Mouse (Mus musculus) heart, postnatal 14 days (tissue): Measurements from ENCODE around the gene Zfp36l1. TPM values are rescaled to one million over a fixed set of nuclear protein-coding genes. Genes with fewer than 3 reads are reported as not detected.

Source experiments
- DNase-seq, 2 experiments: peaks; one replicate each; pipeline ENCODE4 v3.0.0; 2021 to 2022
- intact Hi-C: fragments of 180-260 bp; cut with DNase I; formaldehyde crosslinking; loops from one replicate; pipeline ENCODE4 v1.15.1; 2025
- total RNA-seq, 2 experiments: library from RNA; stranded (reverse); gene quantifications; 2 replicates each; pipeline ENCODE4 v1.2.3; 2021

Gene Zfp36l1
- total RNA-seq, 2 experiments from 2014 or later: 97.5 to 98.7 TPM

- intact Hi-C loops: loop anchor here (1.0 to 5.0 kb wide), 3 partner anchors 23 to 520 kb away; no protein-coding TSS in a partner anchor
- DNase-seq: peak; percentile 94 to 95
Measured at GRCm38 (mm10) chr12:80132250-80133003, 19.6 kb upstream of the Zfp36l1 start.

DNA sequence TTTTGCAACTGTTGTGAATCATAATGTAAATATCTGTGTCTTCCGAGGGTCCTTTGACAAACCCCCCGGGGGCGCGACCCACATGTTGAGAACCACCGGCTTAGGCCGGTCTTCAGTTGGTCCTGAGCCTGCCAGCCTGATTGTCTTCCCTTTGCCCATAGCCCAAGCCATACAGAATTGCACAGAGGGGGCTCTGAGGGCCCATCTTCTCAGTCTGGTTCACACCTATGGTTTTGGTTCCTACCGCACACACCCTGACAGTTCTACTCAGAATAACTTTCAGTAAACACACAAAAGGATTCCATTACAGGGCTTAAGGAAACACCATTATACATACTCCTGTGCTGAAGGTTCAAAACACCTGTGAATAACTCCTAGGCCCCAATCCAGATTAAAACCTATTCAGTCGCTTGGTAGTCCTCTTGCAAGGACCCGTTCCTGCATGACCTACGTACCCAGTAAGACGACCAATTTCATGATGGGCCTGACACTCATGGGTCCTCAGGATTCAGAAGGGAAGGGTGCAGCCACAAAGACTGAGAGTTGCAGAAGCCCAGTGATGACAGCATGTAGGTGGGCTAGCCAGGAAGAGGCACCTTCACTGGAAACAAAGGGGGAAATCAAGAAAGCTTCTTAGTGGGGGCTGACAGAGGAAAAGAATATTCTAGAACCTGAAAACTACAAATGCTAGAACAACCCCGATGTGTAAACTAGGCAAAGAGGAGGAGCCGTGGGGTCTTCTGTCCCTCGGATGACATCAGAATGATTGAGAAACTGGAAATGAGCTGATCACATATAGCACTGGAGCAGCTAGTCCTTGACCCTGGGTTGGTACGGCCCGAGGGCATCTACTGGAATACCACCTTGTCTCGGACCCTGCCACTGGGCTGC, 18.8 kb upstream of the Zfp36l1 start:
- DNase-seq: peak in 1 of 2 experiments; percentile 29
- intact Hi-C loops: loop anchor here (1.0 to 5.0 kb wide), 3 partner anchors 22 to 519 kb away; no protein-coding TSS in a partner anchor

DNA sequence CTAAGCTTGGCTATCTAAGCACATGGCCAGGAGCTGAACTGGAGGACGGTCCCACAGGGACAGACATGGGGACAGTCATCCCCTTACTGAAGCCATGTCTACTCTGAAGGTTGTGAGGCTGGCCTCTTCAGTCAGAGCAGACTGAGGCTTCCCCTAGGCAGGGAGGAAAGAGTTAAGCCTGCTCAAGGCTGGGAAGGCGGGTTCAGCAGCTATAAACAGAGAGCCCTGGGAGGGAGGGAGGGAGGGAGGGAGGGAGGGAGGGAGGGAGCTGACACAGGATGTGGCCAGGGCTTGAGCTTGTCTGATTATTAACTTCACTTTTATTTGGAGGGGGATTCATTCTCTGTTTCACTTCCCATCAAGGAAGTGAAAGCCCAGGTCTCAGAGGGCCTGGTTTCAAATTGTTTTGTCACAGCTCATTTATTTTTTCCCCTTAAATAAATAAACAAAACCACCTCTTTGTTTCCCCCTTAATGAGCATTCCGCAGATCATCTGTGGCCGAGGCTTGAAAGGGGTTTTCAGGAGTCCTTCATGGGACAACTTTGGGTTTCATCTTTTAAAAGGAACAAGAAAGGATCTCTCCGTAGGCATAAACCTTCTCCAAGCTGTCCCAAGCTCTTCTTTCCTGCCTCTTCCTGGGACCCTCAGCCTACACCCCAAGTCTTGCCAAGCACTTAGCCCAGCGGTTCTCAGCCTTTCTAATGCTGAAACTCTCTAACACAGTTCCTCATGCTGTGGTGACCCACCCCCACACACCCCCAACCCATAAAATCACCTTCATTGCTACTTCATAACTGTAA, 17.9 kb upstream of the Zfp36l1 start:
- intact Hi-C loops: loop anchor here (1.0 to 5.0 kb wide), 2 partner anchors 15 to 388 kb away; no protein-coding TSS in a partner anchor
- DNase-seq: peak in 1 of 2 experiments; percentile 58

DNA sequence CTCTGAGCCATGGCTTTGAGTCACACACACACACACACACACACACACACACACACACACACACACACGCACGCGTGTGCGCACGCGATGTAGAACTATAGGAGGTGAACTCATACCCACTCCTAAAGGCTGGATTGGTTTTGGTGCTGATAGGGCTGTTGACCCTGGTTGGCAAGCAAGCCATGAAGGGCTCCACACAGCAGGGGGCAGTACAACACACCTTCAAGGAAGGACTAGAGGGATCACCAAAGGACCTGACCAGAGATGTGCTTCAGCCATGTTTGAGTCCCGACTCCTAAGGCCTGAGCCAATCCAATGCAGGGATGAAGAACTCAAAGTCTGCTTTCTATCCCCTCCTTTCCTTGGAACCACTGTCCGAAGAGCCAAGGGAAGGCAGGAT, 16.7 kb upstream of the Zfp36l1 start:
- DNase-seq: peak in 1 of 2 experiments; percentile 49
- intact Hi-C loops: no loop called here

- DNase-seq: no peak
Measured at GRCm38 (mm10) chr12:80127191-80127762, 14.5 kb upstream of the Zfp36l1 start.

GRCm38 (mm10) chr12:80125316-80125715, 12.5 kb upstream of the Zfp36l1 start:
- no peak for DNase-seq
- intact Hi-C loops: no loop called here

More at GRCm38 (mm10) chr12:80127191-80127762, 14.5 kb upstream of the Zfp36l1 start:
- intact Hi-C loops: no loop called here

DNA sequence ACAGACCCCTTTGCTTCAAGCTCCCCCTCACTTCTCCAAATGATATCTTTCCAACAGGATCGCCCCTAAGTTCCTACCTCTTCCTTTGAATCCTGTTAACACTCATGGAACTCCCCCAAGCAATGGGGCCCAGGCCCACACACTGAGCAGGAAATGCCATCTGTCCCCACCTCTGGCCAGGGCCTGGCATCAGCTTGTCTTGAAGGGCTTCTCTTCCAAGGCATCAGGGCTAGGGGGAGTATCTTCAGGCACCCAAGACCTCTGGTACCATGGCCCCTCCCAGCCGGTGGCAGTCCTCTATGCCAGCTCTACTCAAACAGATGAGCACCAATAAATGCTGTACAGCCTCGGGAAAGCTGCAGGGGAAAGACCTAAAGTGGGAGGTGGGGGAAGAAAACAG, 11.9 kb upstream of the Zfp36l1 start:
- intact Hi-C loops: no loop called here
- no peak for DNase-seq

- intact Hi-C loops: no loop called here
- no peak for DNase-seq
Measured at GRCm38 (mm10) chr12:80124211-80124610, 11.4 kb upstream of the Zfp36l1 start.

- intact Hi-C loops: no loop called here
- peak in 1 of 2 experiments; percentile 40 for DNase-seq
Measured at GRCm38 (mm10) chr12:80123227-80123803, 10.5 kb upstream of the Zfp36l1 start.

DNA sequence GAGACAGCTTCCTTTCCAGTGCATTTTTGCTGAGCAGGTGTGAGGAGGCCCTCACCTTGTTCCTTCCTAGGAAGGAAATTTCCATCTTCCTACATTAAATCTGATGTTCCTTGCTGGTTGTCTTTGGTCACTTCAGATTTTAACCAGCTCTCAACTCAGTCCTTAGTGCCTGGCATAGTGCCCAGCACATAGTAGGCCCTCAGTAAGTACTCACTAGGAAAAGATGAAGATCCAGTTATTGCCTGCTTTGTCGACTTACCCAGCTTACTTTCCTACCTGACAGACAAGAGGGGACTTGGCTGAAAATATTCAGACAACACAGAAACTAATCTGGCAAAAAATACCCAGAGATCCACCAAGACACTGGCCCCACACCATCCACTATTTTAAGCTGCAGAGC, 8.6 kb upstream of the Zfp36l1 start:
- intact Hi-C loops: no loop called here
- no peak for DNase-seq

DNA sequence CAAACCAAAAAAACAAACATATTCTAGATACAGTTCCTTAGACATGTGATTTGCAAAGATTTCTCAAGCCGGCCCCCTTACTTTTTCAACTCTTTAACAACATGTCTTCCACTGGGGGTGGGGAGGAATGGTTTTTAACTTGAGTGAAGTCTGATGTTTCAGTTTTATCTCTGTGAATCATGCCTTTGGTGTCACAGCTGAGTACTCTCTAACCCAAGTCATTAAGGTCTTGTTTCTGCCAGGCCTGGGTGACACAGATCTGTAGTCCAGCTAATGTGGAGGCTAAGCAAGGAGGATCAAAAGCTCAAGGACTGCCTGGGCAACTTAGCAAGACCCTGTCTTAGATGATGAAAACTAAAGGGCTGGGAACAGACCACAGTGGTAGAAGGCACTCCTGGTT, 5.8 kb upstream of the Zfp36l1 start:
- intact Hi-C loops: no loop called here
- no peak for DNase-seq

- intact Hi-C loops: no loop called here
- no peak for DNase-seq
Measured at GRCm38 (mm10) chr12:80116206-80117112, 3.6 kb upstream of the Zfp36l1 start.

DNA sequence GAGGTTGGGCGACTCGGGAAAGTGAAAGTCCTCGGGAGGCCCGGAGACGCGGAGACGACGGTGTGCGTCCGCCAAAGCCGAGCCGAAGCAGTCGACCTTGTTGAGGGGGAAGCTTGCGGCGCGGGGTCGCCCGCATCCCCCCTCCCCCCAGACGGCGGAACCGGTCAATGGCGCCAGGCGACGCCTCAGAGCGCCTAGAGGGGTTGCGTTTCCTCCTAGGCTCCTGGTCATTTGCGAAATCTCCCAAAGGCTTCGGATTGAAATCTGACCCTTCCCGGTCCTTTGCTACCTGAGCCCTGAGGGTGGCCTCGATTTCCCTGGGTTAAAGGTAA, 3.0 kb upstream of the Zfp36l1 start:
- intact Hi-C loops: loop anchor here (1.0 kb wide), 1 partner anchor 14 kb away; no protein-coding TSS in a partner anchor
- DNase-seq: no peak

- intact Hi-C loops: loop anchor here (1.0 kb wide), 1 partner anchor 15 kb away; no protein-coding TSS in a partner anchor
- peak; percentile 86 to 87 for DNase-seq
Measured at GRCm38 (mm10) chr12:80115142-80115862, 2.5 kb upstream of the Zfp36l1 start.

GRCm38 (mm10) chr12:80114892-80115141, 2.0 kb upstream of the Zfp36l1 start:
- DNase-seq: no peak

GRCm38 (mm10) chr12:80114031-80114891, 1.4 kb upstream of the Zfp36l1 start:
- intact Hi-C loops: loop anchor here (5.0 kb wide), 2 partner anchors 207 to 277 kb away; no protein-coding TSS in a partner anchor
- peak; percentile 82 to 85 for DNase-seq

More at GRCm38 (mm10) chr12:80114892-80115141, 2.0 kb upstream of the Zfp36l1 start:
- intact Hi-C loops: loop anchor here (1.0 to 5.0 kb wide), 3 partner anchors 15 to 278 kb away; no protein-coding TSS in a partner anchor

- intact Hi-C loops: loop anchor here (5.0 kb wide), 2 partner anchors 206 to 276 kb away; no protein-coding TSS in a partner anchor
- DNase-seq: peak; percentile 61 to 63
Measured at GRCm38 (mm10) chr12:80113586-80114021, 791 bp upstream of the Zfp36l1 start.
